Mouse (Mus musculus) kidney, embryonic 14.5 days (tissue): ENCODE data around the gene Gpr1. TPM values are rescaled to one million over a fixed set of nuclear protein-coding genes. Genes with fewer than 3 reads are reported as not detected.
A peak's percentile ranks its signal among the peaks of the same experiment; 100 is the strongest.
"Not testable (repeated sequence)": the region's sequence is repeated elsewhere in the genome, so short reads cannot be mapped to it uniquely, and the experiment has no call there.

Source experiments
- ATAC-seq: fragments of 200-750 bp; cut with Nextera tagmentation; 2 replicates; pipeline ENCODE4 v1.8.0; 2017; ENCODE audit warnings: moderate number of reproducible peaks, mild to moderate bottlenecking, moderate TSS enrichment, moderate library complexity; ENCODE audit not compliant: low FRiP score, low TSS enrichment
- H3K27ac ChIP-seq: fragments of 300-500 bp; sonication (generic); 2 replicates; pipeline ENCODE4 v1.5.1; 2014; ENCODE audit warnings: low read depth, mild to moderate bottlenecking, low read length, moderate library complexity, mixed read lengths
- H3K27me3 ChIP-seq: fragments of 300-500 bp; sonication (generic); 2 replicates; pipeline ENCODE4 v1.6.1; 2014; ENCODE audit warnings: mild to moderate bottlenecking, low read length; ENCODE audit not compliant: control insufficient read depth, insufficient read depth
- H3K36me3 ChIP-seq: fragments of 300-500 bp; sonication (generic); 2 replicates; pipeline ENCODE4 v1.6.1; 2014; ENCODE audit warnings: low read length, mixed read lengths; ENCODE audit not compliant: control insufficient read depth, insufficient read depth
- H3K4me1 ChIP-seq: fragments of 300-500 bp; sonication (generic); 2 replicates; pipeline ENCODE4 v1.6.1; 2014; ENCODE audit warnings: low read length, mixed read lengths; ENCODE audit not compliant: control insufficient read depth, insufficient read depth
- H3K4me2 ChIP-seq: fragments of 300-500 bp; sonication (generic); replicated peaks from 2 replicates; pipeline ENCODE4 v1.6.1; 2014; ENCODE audit warnings: low read depth, mild to moderate bottlenecking, low read length
- H3K4me3 ChIP-seq: fragments of 300-500 bp; sonication (generic); 2 replicates; pipeline ENCODE4 v1.5.1; 2014; ENCODE audit warnings: mild to moderate bottlenecking, low read length
- H3K9ac ChIP-seq: fragments of 300-500 bp; sonication (generic); 2 replicates; pipeline ENCODE4 v1.6.1; 2014; ENCODE audit warnings: low read depth, mild to moderate bottlenecking, low read length, moderate library complexity
- H3K9me3 ChIP-seq: fragments of 300-500 bp; sonication (generic); 2 replicates; pipeline ENCODE4 v1.6.1; 2016; ENCODE audit warnings: low read length; ENCODE audit not compliant: control insufficient read depth
- WGBS: fragments of 180-500 bp; shearing (Covaris S2); extraction: QIAGEN DNeasy Blood & Tissue Kit; methylation state at CpG from one replicate; pipeline ENCODE4 v1.1.7; 2014; 5-methylcytosine and 5-hydroxymethylcytosine counted together
- polyA plus RNA-seq: library from polyadenylated mRNA; unstranded; fragments of >200 nt; fragmentation: Nextera tagmentation; extraction: Ambion mirVana; gene quantifications from 2 replicates; pipeline ENCODE4 v1.2.1, GENCODE M21; 2014

Gpr1 gene
- polyA plus RNA-seq, 1 experiment from 2014 or later = 0.28 TPM

DNA sequence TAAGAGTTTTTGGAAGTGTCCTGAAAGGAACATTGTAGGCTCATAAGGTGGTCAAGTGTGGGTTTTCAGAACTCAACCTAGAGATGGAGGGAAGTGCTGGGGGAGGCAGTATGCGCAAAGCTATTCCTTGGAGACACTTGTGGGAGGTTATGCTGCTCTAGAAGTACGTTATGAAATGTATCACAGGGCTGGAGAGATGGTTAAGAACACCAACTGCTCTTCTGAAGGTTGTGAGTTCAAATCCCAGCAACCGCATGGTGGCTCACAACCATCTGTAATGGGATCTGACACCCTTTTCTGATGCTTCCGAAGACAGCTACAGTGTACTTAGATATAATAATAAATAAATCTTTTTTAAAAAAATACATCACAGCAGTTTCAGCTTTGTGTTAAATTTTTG is 34.2 kb downstream of the Gpr1 start:
- H3K4me1 ChIP-seq = peaks cover 14% of the 10 kb centered on the region
- H3K36me3 ChIP-seq = peaks cover 35% of the 10 kb centered on the region
- ATAC-seq = no peak
- no peak overlapping the region for H3K4me2 ChIP-seq
- no peak overlapping the region for H3K27ac ChIP-seq
- 90% methylated on average over 4 of the region's 4 CpGs for WGBS
- H3K4me3 ChIP-seq = no peak overlapping the region
- no peaks in the 10 kb centered on the region for H3K9me3 ChIP-seq
- no peaks in the 10 kb centered on the region for H3K27me3 ChIP-seq
- H3K9ac ChIP-seq = no peak overlapping the region

DNA sequence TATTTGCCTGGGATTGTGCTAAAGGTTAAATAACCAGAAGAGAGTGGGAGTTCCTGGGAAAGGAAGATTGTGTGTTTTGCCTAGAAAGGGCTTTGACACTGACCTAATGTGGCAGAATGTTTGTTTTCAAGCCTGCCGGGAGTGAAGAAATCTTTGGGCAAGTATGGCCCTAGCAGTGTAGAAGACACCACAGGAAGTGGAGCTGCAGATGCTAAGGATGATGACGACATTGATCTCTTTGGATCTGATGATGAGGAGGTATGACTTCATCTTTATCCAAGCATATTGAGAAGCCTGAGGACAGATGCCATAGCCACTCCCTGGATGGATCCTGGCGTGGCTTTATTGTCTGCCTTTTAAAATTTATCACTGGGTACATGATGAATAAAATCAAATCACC is 36.0 kb downstream of the Gpr1 start:
- H3K4me2 ChIP-seq = peak overlapping the region; percentile 66
- peaks cover 16% of the 10 kb centered on the region for H3K4me1 ChIP-seq
- H3K9me3 ChIP-seq = no peaks in the 10 kb centered on the region
- H3K36me3 ChIP-seq = peaks cover 41% of the 10 kb centered on the region
- no peak overlapping the region for H3K27ac ChIP-seq
- H3K27me3 ChIP-seq = no peaks in the 10 kb centered on the region
- 74% methylated on average over 3 of the region's 3 CpGs for WGBS
- ATAC-seq = no peak
- peak overlapping the region; percentile 93; the same call in 1 of the 2 replicates for H3K9ac ChIP-seq
- peak overlapping the region; percentile 97 for H3K4me3 ChIP-seq

- Histone ChIP-seq H3K4me3 (peak within 1 kb of the TSS; percentile 97), H3K27ac (peak within 1 kb of the TSS; percentile 91), H3K9me3 (no peaks in the 10 kb centered on the region), H3K9ac (peak within 1 kb of the TSS; percentile 93), H3K4me2 (peak within 1 kb of the TSS; percentile 76), H3K4me1 (peaks cover 16% of the 10 kb centered on the region), H3K27me3 (no peaks in the 10 kb centered on the region), H3K36me3 (peaks cover 46% of the 10 kb centered on the region)
- under 1% methylated on average over 72 of the region's 72 CpGs for WGBS
- ATAC-seq = peak; percentile 88
Observed at GRCm38 (mm10) chr1:63176604-63177421, 37.5 kb downstream of the Gpr1 start, which contains the start of the genes Eef1b2 and Ndufs1. Gene Eef1b2 (plus strand): TSS chr1:63176825. Gene Ndufs1 (minus strand): TSS chr1:63176833.

GRCm38 (mm10) chr1:63176259-63176603 is 38.1 kb downstream of the Gpr1 start:
- Histone ChIP-seq H3K4me2 (peak overlapping the region; percentile 76), H3K4me3 (peak overlapping the region; percentile 97), H3K9ac (peak overlapping the region; percentile 93), H3K27ac (peak overlapping the region; percentile 34; the same call in 1 of the 2 replicates), H3K27me3 (no peaks in the 10 kb centered on the region), H3K4me1 (peaks cover 16% of the 10 kb centered on the region), H3K36me3 (peaks cover 48% of the 10 kb centered on the region), H3K9me3 (no peaks in the 10 kb centered on the region)
- peak; percentile 48 for ATAC-seq
- under 1% methylated on average over 14 of the region's 14 CpGs for WGBS

DNA sequence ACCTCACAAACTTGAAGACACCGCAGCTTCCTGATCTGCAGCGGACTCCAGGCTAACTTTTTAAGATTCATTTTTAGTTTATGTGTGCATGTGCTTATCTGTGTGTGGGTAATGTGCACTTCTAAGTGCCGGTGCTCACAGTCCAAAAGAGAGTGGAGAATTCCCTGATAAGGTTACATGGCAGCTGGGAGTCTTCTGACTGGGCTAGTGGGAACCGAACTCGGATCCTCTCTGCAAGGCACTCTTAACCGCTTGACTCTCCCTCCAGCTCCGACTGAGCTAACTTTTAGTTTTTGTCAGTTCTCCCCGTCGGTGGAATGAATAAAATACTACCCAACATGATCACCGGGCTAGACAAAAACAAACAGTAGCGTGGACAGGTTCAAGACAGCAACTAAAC is 38.5 kb downstream of the Gpr1 start:
- Histone ChIP-seq H3K36me3 (peaks cover 50% of the 10 kb centered on the region), H3K4me3 (peak overlapping the region; percentile 97), H3K27ac (peak overlapping the region; percentile 34; the same call in 1 of the 2 replicates), H3K9me3 (no peaks in the 10 kb centered on the region), H3K4me1 (peaks cover 16% of the 10 kb centered on the region), H3K4me2 (peak overlapping the region; percentile 76), H3K9ac (peak overlapping the region; percentile 93), H3K27me3 (no peaks in the 10 kb centered on the region)
- WGBS = 10% methylated on average over 11 of the region's 11 CpGs
- no peak for ATAC-seq

- Histone ChIP-seq H3K27ac (no peak overlapping the region), H3K36me3 (peaks cover 74% of the 10 kb centered on the region), H3K27me3 (no peaks in the 10 kb centered on the region), H3K4me3 (no peak overlapping the region), H3K9me3 (no peaks in the 10 kb centered on the region), H3K4me1 (no peaks in the 10 kb centered on the region), H3K4me2 (no peak overlapping the region), H3K9ac (no peak overlapping the region)
- no peak for ATAC-seq
- WGBS = 74% methylated on average over 2 of the region's 2 CpGs
Observed at GRCm38 (mm10) chr1:63168638-63169037, 45.7 kb downstream of the Gpr1 start.

DNA sequence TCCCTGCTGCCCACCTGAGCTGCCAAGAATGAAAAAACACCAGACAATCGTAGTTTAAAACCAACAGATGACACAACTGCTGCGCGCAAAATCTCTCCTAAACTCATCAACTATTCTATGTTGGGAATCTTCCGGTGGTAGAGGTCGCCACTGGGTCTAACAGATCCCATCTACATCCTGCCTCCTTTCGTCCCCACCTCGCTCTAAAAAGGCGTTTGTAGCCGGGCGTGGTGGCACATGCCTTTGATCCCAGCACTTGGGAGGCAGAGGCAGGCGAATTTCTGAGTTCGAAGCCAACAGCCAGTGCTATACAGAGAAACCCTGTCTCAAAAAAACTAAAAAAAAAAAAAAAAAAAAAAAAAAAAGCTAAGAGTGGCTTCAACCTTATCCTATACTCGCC is 74.1 kb downstream of the Gpr1 start:
- no peak overlapping the region for H3K27ac ChIP-seq
- H3K9ac ChIP-seq = no peak overlapping the region
- H3K36me3 ChIP-seq = peaks cover 32% of the 10 kb centered on the region
- H3K4me2 ChIP-seq = no peak overlapping the region
- H3K4me3 ChIP-seq = no peak overlapping the region
- ATAC-seq = no peak
- H3K4me1 ChIP-seq = no peaks in the 10 kb centered on the region
- 97% methylated on average over 13 of the region's 13 CpGs for WGBS
- no peaks in the 10 kb centered on the region for H3K27me3 ChIP-seq
- H3K9me3 ChIP-seq = no peaks in the 10 kb centered on the region

DNA sequence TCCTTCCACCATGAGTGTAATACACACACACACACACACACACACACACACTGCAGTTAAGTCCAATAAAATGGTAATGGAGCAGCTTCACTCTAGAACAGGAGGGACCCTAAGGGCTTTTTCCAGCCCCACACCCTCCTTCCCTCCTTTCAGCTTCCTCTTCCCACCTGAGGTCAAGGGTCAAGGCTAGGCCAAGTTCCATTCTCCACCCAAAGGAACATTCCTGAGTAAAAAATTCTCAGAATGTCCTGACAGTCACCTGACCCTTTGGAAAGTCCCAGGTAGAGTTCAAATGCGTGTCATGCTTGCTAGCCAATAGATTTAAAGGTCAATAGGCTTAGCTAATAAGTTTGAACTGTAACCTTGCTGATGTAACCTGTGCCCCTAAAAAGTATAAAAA is 75.8 kb downstream of the Gpr1 start:
- H3K4me1 ChIP-seq, H3K9ac ChIP-seq, H3K4me3 ChIP-seq, H3K4me2 ChIP-seq, H3K27me3 ChIP-seq, ATAC-seq, H3K27ac ChIP-seq, H3K9me3 ChIP-seq: not testable (repeated sequence)
- WGBS = 84% methylated on average over 1 of the region's 1 CpGs
- H3K36me3 ChIP-seq = peaks cover 15% of the 10 kb centered on the region

- Histone ChIP-seq H3K4me2 (no peak overlapping the region), H3K27ac (no peak overlapping the region), H3K9ac (no peak overlapping the region), H3K36me3 (peaks cover 10% of the 10 kb centered on the region; the same call in 1 of the 2 replicates), H3K4me1 (no peaks in the 10 kb centered on the region), H3K4me3 (no peak overlapping the region), H3K9me3 (no peaks in the 10 kb centered on the region), H3K27me3 (no peaks in the 10 kb centered on the region)
- 87% methylated on average over 2 of the region's 2 CpGs for WGBS
- no peak for ATAC-seq
Observed at GRCm38 (mm10) chr1:63137971-63138370, 76.4 kb downstream of the Gpr1 start.
